Mouse (Mus musculus) duodenum, adult 2 months (tissue): ENCODE data around the gene Htr3b. TPM values are rescaled to one million over a fixed set of nuclear protein-coding genes. Genes with fewer than 3 reads are reported as not detected.

ENCODE experiments used
- polyA plus RNA-seq: library from polyadenylated mRNA; depleted of rRNA; stranded (reverse); fragments of >200 nt; gene quantifications from 2 replicates; pipeline ENCODE4 v1.2.3, GENCODE M21; 2012; ENCODE audit warnings: low replicate concordance; rRNA removed

The Htr3b gene
- polyA plus RNA-seq = 0.40 and 0.48 TPM in 2 replicates

DNA sequence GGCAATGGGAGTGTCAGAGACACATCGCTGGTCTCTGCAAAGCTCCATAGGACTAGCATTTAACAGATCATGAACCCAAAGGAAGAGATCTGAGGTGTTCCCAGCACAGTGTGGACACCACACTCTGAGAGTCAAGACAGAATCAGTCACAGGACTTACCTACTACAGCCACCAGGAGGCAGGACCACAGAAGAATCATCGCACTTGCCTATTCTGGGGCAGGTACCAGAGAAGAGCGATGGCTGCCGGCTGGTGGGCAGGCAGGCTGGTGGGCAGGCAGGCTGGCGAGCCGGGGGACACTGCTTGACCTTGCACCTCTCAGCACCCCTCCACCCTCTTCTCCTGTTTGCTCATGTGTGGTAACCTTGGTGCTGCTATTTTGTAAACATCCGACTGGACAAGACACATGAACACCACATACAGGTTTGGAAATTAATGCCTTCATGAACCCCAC is at the start of gene Htr3b:
TSS of gene Htr3b (minus strand) at position 404 of the 454 bp plus-strand sequence.

DNA sequence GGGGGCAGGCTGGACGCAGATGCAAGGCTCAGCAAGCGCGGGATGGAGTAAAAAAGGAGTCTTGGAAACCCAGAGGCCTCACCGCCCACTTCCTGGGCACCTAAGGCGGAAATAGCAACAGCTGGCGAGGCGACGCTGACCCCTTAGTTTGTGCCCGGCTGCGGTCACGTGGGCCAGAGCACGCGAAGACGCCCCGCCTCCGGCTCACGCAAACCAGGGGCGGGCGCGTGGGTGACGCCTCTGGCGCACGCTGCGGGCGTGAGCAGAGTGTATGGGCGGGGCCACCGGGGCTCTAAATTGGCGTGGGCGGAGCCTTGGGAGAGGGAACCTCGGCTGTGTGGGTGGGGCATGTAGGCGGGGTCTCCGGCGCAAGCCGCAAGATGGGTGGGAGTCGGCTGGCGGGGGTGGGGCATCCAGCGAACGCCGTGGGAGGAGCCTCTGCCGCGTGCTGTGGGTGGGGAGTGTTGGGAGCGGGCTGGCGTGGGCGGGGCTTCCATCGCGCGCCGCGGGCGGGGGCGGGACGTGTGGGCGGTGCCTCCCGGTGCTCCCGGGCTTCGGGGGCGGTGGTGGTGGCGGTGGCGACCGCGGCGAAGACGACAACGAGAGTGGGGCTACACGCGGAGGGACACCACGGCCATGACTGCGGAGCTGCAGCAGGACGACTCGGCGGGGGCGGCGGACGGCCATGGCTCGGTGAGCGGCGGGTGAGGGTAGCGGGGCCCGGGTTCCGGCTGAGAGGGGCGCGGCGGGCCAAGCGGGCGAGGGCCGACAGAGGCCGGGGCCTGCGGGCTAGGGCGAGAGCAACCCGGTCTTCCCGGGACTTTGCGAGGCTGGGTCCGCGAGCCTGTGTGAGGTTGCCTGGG is 20.3 kb upstream of the Htr3b start, which contains the start of gene Usp28:
TSS of gene Usp28 (plus strand) at position 531 of the 863 bp plus-strand sequence.

DNA sequence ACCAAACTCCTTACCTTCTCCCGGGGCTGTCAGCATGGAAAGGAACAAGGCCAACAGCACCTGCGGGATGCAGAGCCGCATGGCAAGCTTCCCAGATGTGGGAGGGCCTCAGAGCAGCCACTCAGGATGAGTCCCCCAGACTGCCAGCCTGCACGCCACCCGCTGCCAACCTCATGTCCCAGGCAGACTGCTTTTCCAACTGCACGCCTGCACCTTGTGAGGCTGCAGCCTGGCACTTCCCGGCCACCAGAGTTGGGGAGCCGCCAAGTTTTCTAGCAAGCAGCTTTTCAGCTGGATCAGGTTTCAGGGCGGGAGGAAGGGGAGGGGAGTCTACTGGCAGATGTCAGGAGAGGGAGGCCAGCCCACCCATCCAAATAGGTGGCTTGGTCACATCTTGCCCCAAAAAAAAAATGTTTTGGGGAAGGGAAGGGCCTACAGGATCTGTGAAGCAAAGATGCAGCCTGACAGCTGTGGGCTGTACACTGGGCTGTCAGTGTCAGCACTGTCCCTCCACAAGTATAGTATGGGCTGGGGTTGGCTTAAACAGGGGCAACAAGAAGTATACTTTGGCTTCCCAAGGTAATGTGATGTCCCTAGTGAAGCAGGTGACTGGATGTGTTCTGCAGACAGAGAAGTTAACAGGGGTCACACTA is 53.8 kb downstream of the Htr3b start, which contains the start of gene Htr3a:
TSS of gene Htr3a (minus strand) at position 215 of the 653 bp plus-strand sequence.

Other genes starting within 250 kb of the Htr3b start
- 1.4 and 1.5 TPM in 2 replicates for gene Zbtb16, start 128.8 kb downstream of the Htr3b start, polyA plus RNA-seq
- 2.6 and 4.2 TPM in 2 replicates for gene Htr3a, start 53.9 kb downstream of the Htr3b start, polyA plus RNA-seq
- gene Usp28, start 20.4 kb upstream of the Htr3b start, polyA plus RNA-seq = 2.2 and 4.7 TPM in 2 replicates
- 2.4 and 2.9 TPM in 2 replicates for gene Zw10, start 90.6 kb upstream of the Htr3b start, polyA plus RNA-seq
- gene Tmprss5, start 116.3 kb upstream of the Htr3b start, polyA plus RNA-seq = 3.3 and 4.1 TPM in 2 replicates